Mouse (Mus musculus): ENCODE data around the gene Hist2h2aa1.

GRCm38 (mm10) chr3:96255926-96256593, 10.8 kb downstream of the Hist2h2aa1 start:
- TF ChIP-seq POLR2A (IDR thresholded peaks at IDR 0.05; ENCODE audit: borderline replicate concordance, insufficient read depth, low read length): no peak
- no peak for TF ChIP-seq CTCF (IDR thresholded peaks at IDR 0.05; ENCODE audit: borderline replicate concordance, insufficient read depth, low read depth, low read length)

Data from cerebellum, adult 2 months (tissue).